Mouse (Mus musculus) stomach, embryonic 14.5 days (tissue): ENCODE data around the gene Flcn. TPM values are rescaled to one million over a fixed set of nuclear protein-coding genes. Genes with fewer than 3 reads are reported as not detected.
"Not testable (repeated sequence)": the region's sequence is repeated elsewhere in the genome, so short reads cannot be mapped to it uniquely, and the experiment has no call there.

ENCODE experiments used
- ATAC-seq: fragments of 200-750 bp; cut with Nextera tagmentation; 2 replicates; pipeline ENCODE4 v1.8.0; 2017; ENCODE audit warnings: low read depth, moderate TSS enrichment; ENCODE audit not compliant: insufficient number of reproducible peaks, insufficient read depth, low FRiP score
- H3K27ac ChIP-seq: fragments of 300-500 bp; sonication (generic); 2 replicates; pipeline ENCODE4 v1.5.1; 2014; ENCODE audit warnings: mild to moderate bottlenecking, low read length, moderate library complexity, mixed read lengths
- H3K27me3 ChIP-seq: fragments of 300-500 bp; sonication (generic); 2 replicates; pipeline ENCODE4 v1.6.1; 2014; ENCODE audit warnings: low read length, control low read depth, mixed read lengths; ENCODE audit not compliant: control insufficient read depth, insufficient read depth
- H3K36me3 ChIP-seq: fragments of 300-500 bp; sonication (generic); 2 replicates; pipeline ENCODE4 v1.6.1; 2014; ENCODE audit warnings: mild to moderate bottlenecking, control low read depth, low read length, moderate library complexity, mixed read lengths; ENCODE audit not compliant: control insufficient read depth, insufficient read depth
- H3K4me1 ChIP-seq: fragments of 300-500 bp; sonication (generic); 2 replicates; pipeline ENCODE4 v1.6.1; 2014; ENCODE audit warnings: low read length, control low read depth, mixed read lengths; ENCODE audit not compliant: control insufficient read depth, insufficient read depth
- H3K4me2 ChIP-seq: fragments of 300-500 bp; sonication (generic); replicated peaks from 2 replicates; pipeline ENCODE4 v1.6.1; 2014; ENCODE audit warnings: low read depth, low read length, control low read depth
- H3K4me3 ChIP-seq: fragments of 300-500 bp; sonication (generic); 2 replicates; pipeline ENCODE4 v1.5.1; 2014; ENCODE audit warnings: low read depth, low read length, control low read depth
- H3K9ac ChIP-seq: fragments of 300-500 bp; sonication (generic); replicated peaks from 2 replicates; pipeline ENCODE4 v1.6.1; 2014; ENCODE audit warnings: low read depth, mild to moderate bottlenecking, control low read depth, low read length, moderate library complexity, mixed read lengths
- H3K9me3 ChIP-seq: fragments of 300-500 bp; sonication (generic); 2 replicates; pipeline ENCODE4 v1.6.1; 2016; ENCODE audit warnings: low read depth, low read length, control low read depth; ENCODE audit not compliant: control insufficient read depth
- WGBS: fragments of 180-500 bp; shearing (Covaris S2); extraction: QIAGEN DNeasy Blood & Tissue Kit; methylation state at CpG from one replicate; pipeline ENCODE4 v1.1.7; 2014; 5-methylcytosine and 5-hydroxymethylcytosine counted together
- polyA plus RNA-seq: library from polyadenylated mRNA; unstranded; fragments of >200 nt; fragmentation: Nextera tagmentation; extraction: Ambion mirVana; gene quantifications from 2 replicates; pipeline ENCODE4 v1.2.1, GENCODE M21; 2014

Flcn gene
- polyA plus RNA-seq, 1 experiment from 2014 or later: 31.5 TPM

- no peaks in the 10 kb centered on the region for H3K27me3 ChIP-seq
- peaks cover 14% of the 10 kb centered on the region for H3K4me1 ChIP-seq
- WGBS: 60% methylated on average over 4 of the region's 4 CpGs
- no peaks in the 10 kb centered on the region for H3K9me3 ChIP-seq
- H3K27ac ChIP-seq: no peak overlapping the region
- ATAC-seq: no peak
- peak overlapping the region; percentile 92; the same call in 1 of the 2 replicates for H3K9ac ChIP-seq
- H3K4me3 ChIP-seq: peak overlapping the region; percentile 97
- H3K4me2 ChIP-seq: peak overlapping the region; percentile 62
- peaks cover 23% of the 10 kb centered on the region for H3K36me3 ChIP-seq
Observed at GRCm38 (mm10) chr11:59838426-59838825, 28.6 kb upstream of the Flcn start.

GRCm38 (mm10) chr11:59837789-59838188 is 28.0 kb upstream of the Flcn start:
- H3K4me3 ChIP-seq: 0 out of 2 replicates have a peak overlapping the region, but pooled peaks have one; percentile 97
- no CpG with 5 or more reads among the region's 1 CpGs for WGBS
- not testable (repeated sequence) for H3K27ac ChIP-seq, ATAC-seq, H3K9me3 ChIP-seq, H3K9ac ChIP-seq, H3K27me3 ChIP-seq
- H3K4me2 ChIP-seq: 0 out of 2 replicates have a peak overlapping the region, but pooled peaks have one; percentile 62
- peaks cover 26% of the 10 kb centered on the region for H3K36me3 ChIP-seq
- peaks cover 14% of the 10 kb centered on the region for H3K4me1 ChIP-seq

GRCm38 (mm10) chr11:59821625-59822024 is 11.8 kb upstream of the Flcn start:
- Histone ChIP-seq H3K9ac (no peak overlapping the region), H3K4me1 (no peaks in the 10 kb centered on the region)

GRCm38 (mm10) chr11:59817916-59818315 is 8.1 kb upstream of the Flcn start:
- Histone ChIP-seq H3K4me3 (no peak overlapping the region), H3K9ac (no peak overlapping the region), H3K9me3 (no peaks in the 10 kb centered on the region), H3K4me1 (no peaks in the 10 kb centered on the region), H3K27me3 (no peaks in the 10 kb centered on the region), H3K27ac (no peak overlapping the region), H3K36me3 (peaks cover 63% of the 10 kb centered on the region), H3K4me2 (no peak overlapping the region)
- ATAC-seq: no peak
- WGBS: 97% methylated on average over 3 of the region's 3 CpGs

More at GRCm38 (mm10) chr11:59821625-59822024, 11.8 kb upstream of the Flcn start:
- H3K27me3 ChIP-seq: no peaks in the 10 kb centered on the region
- H3K4me3 ChIP-seq: no peak overlapping the region
- no peaks in the 10 kb centered on the region for H3K9me3 ChIP-seq
- ATAC-seq: no peak
- no peak overlapping the region for H3K4me2 ChIP-seq
- no peak overlapping the region for H3K27ac ChIP-seq
- WGBS: 81% methylated on average over 3 of the region's 3 CpGs
- peaks cover 91% of the 10 kb centered on the region for H3K36me3 ChIP-seq

GRCm38 (mm10) chr11:59815482-59816065 is 5.8 kb upstream of the Flcn start:
- WGBS: 85% methylated on average over 6 of the region's 6 CpGs
- no peak for ATAC-seq
- no peak overlapping the region for H3K9ac ChIP-seq
- no peak overlapping the region for H3K4me2 ChIP-seq
- no peaks in the 10 kb centered on the region for H3K27me3 ChIP-seq
- no peak overlapping the region for H3K27ac ChIP-seq
- peaks cover 43% of the 10 kb centered on the region for H3K36me3 ChIP-seq
- H3K4me3 ChIP-seq: no peak overlapping the region
- peaks cover 9% of the 10 kb centered on the region; the same call in 1 of the 2 replicates for H3K4me1 ChIP-seq
- H3K9me3 ChIP-seq: no peaks in the 10 kb centered on the region

- H3K4me1 ChIP-seq: peaks cover 9% of the 10 kb centered on the region; the same call in 1 of the 2 replicates
- no peak overlapping the region for H3K4me2 ChIP-seq
- no peak overlapping the region for H3K4me3 ChIP-seq
- H3K27ac ChIP-seq: no peak overlapping the region
- WGBS: 87% methylated on average over 6 of the region's 6 CpGs
- no peaks in the 10 kb centered on the region for H3K9me3 ChIP-seq
- ATAC-seq: no peak
- no peak overlapping the region for H3K9ac ChIP-seq
- peaks cover 36% of the 10 kb centered on the region for H3K36me3 ChIP-seq
- no peaks in the 10 kb centered on the region for H3K27me3 ChIP-seq
Observed at GRCm38 (mm10) chr11:59814936-59815335, 5.1 kb upstream of the Flcn start.

- no peaks in the 10 kb centered on the region for H3K9me3 ChIP-seq
- H3K27me3 ChIP-seq: no peaks in the 10 kb centered on the region
- H3K4me2 ChIP-seq: no peak overlapping the region
- H3K27ac ChIP-seq: no peak overlapping the region
- H3K36me3 ChIP-seq: peaks cover 30% of the 10 kb centered on the region
- no peak for ATAC-seq
- 97% methylated on average over 1 of the region's 1 CpGs for WGBS
- H3K4me1 ChIP-seq: peaks cover 9% of the 10 kb centered on the region; the same call in 1 of the 2 replicates
- H3K4me3 ChIP-seq: no peak overlapping the region
- no peak overlapping the region for H3K9ac ChIP-seq
Observed at GRCm38 (mm10) chr11:59814311-59814710, 4.5 kb upstream of the Flcn start.

- H3K9me3 ChIP-seq: no peaks in the 10 kb centered on the region
- ATAC-seq: no peak
- H3K27ac ChIP-seq: no peak overlapping the region
- H3K4me2 ChIP-seq: no peak overlapping the region
- H3K9ac ChIP-seq: no peak overlapping the region
- H3K4me3 ChIP-seq: no peak overlapping the region
- WGBS: 58% methylated on average over 3 of the region's 3 CpGs
- no peaks in the 10 kb centered on the region for H3K27me3 ChIP-seq
- H3K4me1 ChIP-seq: peaks cover 15% of the 10 kb centered on the region
- peaks cover 21% of the 10 kb centered on the region for H3K36me3 ChIP-seq
Observed at GRCm38 (mm10) chr11:59813276-59813675, 3.5 kb upstream of the Flcn start.

- Histone ChIP-seq H3K9ac (no peak overlapping the region), H3K36me3 (peaks cover 19% of the 10 kb centered on the region), H3K4me3 (no peak overlapping the region), H3K27me3 (no peaks in the 10 kb centered on the region), H3K27ac (no peak overlapping the region), H3K4me2 (0 out of 2 replicates have a peak overlapping the region, but pooled peaks have one; percentile 80), H3K9me3 (no peaks in the 10 kb centered on the region), H3K4me1 (peaks cover 15% of the 10 kb centered on the region)
- WGBS: 53% methylated on average over 4 of the region's 4 CpGs
- no peak for ATAC-seq
Observed at GRCm38 (mm10) chr11:59811211-59811610, 1.4 kb upstream of the Flcn start.
